Mouse (Mus musculus): ENCODE results near the gene Echs1.

The Echs1 gene

DNA sequence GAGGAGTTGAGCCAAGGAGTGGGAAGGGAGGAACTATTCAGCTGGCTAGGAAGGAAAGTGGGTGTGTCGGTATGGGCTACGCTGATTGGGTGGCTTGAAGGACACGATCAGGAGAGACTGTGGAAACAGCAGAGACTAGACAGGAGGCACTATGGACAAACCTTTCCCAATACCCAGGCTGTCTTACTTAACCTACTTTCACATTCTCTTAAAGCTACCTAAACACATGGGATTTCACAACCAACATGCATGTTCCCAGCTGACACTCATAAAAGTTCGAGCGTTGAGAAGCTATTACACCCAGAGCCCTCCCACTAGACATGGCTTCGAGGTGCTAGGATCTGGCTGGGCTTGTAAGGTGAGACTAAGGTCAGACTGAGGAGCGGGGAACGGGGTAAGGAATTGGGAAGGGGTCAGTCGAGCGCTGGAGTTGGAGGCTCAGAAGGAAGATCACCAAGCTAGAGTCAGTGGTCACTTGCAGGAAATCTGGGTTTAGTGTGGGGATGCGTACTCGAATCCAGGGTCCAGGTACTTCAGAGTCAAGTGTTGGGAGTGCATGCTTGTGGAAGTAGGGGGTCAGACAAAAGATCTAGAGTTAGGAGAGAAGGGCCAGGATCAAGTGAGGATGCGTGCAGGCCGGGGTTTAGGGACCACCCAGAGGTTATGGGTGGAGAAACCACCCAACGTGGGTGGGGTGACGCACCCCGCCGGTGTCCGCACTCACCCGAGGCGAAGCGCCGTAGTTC lies 520 bp downstream of the Echs1 start, which contains the start of gene Paox:
Paox (plus strand) TSS at position 217 of the 746 bp plus-strand sequence.
- no peak for DNase-seq

DNA sequence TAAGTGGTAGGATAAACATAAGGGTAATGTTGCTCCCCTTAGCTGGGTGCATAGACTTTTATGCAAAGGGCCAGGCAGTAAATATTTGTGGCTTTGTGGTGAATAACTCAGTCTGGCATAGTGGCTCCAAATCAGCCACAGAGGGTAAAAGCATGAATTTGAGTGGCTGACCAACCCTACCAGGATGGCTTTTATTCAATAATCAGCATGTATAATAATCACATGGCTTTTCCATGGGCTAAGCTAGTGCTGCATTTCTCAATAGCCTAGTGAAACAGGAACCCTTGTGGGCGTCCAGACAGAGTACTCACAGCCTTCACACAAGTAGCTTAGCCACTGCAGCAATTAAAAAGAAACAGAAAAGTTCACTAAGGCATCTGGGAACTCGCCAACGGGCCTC lies 4.3 kb downstream of the Echs1 start:
- no peak for DNase-seq

DNA sequence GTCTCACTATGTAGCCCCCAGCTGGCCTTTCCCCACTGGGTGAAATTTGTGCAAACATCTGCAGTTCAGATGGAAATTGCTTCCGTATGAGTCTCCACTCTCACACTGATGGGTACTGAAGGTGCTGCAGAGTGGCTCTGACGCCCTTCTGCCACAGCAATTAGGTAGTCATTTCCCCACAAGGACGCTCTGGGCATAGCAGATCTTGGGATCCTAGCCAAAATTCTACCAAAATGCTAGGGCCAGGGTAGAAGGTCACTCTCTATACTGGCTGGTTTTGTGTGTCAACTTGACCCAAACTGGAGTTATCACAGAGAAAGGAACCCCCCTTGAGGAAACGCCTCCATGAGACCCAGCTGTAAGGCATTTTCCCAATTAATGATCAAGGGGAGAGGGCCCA lies 12.3 kb downstream of the Echs1 start:
- DNase-seq, result no peak

DNA sequence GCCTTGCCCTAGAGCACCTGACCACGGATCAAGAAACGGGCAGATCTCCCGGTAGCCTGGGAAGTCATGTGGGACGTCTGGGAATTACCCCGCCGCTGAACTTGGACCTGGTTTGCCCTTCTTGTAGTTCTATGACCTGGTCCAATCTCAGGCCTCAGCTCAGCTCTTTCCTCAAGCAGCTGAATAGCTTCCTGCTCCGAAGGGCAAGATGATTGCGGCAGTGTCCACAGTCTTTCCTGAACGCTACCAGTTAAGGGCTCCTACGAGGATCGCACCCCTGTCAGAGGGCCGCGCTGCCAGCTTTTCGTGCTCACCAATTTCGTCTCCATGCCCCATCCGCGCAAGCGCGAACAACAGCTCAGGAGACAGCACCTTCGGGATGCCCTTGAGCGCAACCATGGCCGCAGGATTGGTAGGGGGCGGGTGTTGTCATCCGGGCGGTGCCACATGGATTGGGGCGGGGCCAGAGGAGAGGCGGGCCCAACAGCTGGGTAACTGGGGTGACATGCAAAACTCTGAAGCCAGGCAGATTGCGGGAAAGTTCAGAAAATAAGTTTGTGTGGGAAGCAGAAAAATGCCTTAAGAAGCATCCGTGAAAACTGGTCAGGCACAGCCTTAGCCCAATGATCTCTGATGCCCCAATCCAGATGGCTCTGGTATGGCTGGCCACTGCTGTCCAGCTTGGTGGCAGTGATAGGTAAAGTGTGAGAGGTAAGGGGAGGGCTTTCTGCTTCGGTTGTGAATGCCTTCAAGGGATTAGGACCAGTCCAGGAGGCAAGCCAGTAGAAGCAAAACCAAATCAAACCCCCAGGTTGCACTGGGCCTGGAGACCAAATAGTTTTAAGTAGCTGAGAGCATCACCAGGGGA lies 14.0 kb downstream of the Echs1 start, which contains the start of gene Fuom:
Fuom (minus strand) TSS at position 449 of the 868 bp plus-strand sequence.
- peak; percentile 67 to 78 for DNase-seq

DNA sequence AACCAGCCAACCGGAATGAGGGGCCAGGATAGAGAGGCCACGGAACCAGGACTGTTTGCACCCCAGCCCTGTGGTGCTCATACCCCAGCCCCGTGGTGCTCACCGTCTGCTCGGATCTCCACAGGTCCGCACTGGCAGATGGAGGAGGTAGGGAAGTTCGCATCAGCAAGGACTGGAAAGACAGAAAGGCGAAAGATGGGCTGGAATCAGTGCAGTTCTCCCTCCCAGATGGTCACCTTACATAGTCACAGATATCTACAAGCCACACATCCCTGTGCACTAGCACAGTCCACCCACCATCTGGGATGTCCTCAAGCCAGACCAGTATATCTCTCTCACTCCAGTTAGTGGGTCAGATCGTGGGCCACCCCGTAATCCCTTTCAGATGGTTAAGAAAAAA lies 14.8 kb downstream of the Echs1 start:
- DNase-seq, result no peak

DNA sequence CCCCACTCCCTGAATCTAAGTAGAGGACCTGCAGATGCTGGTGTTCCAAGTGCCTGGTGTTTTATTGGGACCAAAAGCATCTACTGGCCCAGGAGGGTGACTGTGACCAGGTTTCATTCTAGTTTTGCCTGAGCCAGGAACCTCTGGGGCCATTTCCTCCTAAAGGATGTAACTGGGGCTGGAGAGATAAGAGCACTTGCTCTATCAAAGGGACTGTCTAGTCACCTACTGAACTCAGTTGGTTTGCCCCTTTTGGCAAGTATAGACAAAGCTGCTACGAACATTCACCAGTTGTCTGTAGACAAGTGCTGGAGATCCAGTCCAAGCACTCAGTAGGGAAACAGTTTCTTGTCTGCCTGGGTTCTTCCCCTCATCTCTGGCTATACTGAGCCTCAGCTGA lies 17.8 kb downstream of the Echs1 start:
- DNase-seq, result no peak

DNA sequence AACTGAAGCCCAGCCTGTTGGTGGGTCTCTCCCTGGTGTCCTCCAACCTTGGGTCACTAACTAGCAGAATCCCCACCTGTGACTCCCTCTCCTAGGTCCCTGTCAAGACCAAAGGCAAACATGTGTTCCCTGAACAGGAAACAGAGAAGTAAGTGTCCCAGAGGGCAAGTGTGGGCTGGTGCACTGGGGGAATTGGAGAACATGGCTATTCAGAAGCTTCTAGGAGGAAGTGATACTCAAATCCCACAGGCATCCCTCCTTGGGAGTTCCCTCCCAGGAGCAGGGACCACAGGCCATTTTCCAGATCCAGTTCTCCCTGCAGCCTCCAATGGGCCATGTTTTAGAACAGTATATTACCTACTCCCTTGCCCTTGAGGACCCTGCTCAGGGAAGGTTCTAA lies 20.2 kb downstream of the Echs1 start:
- DNase-seq, result no peak

DNA sequence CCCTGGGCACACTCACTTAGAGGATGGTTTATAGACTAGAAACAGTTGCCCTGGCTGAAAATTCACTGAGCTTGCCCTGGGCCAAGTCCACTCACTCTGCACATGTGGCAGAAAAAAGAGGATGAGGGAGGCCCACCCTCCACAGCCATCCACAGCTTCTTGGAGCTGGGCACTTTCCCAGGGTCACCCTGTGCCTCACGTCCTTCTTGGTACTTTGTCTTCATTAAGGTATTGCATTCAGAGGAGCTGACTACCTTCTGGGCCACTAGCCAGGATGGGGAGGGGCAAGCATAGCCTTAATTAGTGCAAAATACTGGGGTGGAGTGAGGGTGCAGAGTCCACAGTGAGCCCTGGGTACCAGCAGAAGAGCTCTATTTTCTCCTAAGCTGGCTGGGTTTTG lies 20.7 kb downstream of the Echs1 start:
- no peak for DNase-seq

DNA sequence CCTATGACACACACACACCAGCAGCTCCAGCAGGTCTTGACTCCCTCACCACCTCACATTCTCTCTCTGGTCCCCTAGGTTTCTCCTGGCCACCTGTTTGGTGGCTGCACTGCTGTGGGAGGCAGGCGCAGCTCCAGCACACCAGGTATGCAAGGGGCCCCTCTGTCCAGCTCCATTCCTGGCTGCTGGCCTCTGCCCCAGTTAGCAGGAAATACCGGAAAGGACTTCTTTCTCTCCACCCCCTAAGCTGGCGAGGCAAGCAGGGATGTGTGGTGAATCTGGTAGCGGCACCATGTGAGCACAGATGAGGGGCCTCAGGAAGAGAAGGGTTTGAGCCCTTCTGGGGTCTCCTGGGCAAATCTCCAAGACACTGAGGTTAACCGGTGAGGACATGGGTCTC lies 21.3 kb downstream of the Echs1 start:
- no peak for DNase-seq

DNA sequence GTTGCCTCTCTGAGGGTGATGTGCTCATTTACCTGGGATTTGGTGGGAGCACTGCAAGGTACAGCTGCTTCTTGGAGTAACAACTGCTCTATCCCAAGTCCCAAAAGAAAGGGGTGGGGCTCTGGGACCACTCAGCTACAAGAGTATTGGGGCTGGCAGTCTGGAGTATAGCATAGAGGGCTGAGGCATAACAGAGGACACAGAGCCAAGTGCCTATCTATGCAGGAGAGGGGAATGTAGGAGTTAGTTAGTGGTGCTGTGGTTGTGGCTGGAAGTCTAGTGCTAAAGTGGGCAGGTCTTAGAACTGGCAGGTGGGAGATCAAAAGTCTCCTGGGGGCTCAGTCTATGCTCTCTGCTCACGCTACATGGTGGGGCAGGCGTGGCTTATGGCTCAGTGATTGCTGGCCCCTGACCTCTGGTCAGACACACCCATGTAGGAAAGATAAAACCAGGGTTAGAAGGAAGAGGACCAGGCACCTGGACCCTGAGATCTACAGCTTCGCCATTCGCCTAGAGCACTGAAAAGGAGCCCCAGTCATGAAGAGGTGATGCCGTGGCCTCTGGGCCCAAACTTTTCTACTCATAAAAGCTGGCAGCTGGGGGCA lies 23.2 kb downstream of the Echs1 start, which contains the start of gene Prap1:
Prap1 (plus strand) TSS at position 472 of the 605 bp plus-strand sequence.
- DNase-seq, result no peak

DNA sequence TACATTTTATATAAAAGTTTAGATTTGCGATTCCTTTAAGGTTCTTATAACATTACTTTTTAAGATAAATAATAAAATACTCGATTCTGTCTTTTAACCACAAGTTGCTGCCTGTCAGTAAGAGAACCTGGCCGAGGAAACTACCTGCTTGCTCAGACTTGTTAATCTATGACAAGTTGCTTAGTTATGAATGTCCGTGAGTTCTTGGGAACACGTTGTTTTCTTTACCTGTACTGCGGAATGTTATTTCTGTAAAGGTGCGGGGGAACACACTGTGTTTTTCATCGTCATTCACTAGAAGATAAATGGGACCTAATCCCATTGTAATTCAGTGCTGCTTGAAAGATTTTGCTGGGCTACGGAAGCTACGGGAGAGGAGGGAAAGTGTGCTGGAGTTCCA lies 25.7 kb downstream of the Echs1 start:
- no peak for DNase-seq

DNA sequence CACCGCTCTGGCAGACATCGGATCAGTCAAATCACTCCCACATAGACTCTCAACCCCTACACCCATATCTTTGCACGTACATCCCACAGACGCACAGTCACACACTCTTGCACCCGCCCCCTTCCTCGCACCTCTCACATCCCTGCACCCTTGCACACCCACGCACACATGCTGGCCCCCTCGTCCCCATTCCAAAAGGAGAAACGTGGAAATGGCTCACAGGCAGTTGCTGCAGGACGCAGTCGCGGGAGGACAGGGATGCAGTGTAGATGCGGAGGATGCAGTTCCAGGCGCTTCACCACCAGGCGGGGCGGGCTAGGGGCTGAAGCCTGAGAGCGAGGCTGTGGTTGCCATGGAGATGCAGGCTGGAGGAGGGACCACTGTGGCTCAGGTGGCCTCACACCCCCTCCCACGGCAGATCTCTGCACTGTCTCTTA lies 34.0 kb downstream of the Echs1 start, which contains the start of gene Caly:
Caly (minus strand) TSS at position 307 of the 437 bp plus-strand sequence.
- no peak for DNase-seq

DNA sequence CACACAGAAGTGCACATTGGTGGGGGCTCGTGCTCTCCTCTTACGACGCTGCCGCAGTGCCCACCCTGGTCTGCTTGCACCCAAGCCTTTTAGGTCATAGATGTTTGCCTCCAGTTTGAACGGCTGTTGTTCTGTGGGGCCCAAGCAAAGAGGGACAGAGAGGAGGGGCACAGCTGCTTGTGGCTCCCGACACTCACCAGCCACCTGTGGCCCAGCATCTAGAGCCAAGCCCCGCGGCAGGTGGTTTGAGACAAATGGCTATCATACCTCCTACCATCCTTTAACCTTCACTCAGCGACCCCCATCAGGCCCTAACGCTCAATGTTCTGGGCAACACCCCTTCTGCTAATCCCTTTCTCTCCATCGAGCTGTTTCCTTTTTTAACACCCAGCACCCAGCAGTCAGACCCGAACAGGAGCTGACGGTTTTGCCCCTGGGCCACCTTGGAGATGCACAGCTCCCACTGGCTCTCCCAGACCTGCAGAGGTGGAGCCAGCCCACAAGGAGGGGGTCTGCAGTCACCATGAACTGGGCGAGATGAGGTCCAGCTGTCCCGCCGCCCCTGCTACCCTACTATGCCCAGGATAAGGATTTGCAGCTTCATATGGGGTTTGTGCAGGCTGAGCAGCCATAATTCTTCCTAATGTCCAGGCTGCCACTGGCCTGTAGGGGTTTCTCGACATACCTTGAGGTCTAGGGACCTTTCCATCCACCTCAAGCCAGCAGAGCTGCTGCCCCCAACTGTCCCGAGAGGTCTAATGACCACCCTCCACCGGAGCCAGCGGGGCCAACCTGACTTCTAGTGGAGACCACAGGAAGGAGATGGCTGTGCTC lies 34.7 kb downstream of the Echs1 start:
- DNase-seq, result no peak

DNA sequence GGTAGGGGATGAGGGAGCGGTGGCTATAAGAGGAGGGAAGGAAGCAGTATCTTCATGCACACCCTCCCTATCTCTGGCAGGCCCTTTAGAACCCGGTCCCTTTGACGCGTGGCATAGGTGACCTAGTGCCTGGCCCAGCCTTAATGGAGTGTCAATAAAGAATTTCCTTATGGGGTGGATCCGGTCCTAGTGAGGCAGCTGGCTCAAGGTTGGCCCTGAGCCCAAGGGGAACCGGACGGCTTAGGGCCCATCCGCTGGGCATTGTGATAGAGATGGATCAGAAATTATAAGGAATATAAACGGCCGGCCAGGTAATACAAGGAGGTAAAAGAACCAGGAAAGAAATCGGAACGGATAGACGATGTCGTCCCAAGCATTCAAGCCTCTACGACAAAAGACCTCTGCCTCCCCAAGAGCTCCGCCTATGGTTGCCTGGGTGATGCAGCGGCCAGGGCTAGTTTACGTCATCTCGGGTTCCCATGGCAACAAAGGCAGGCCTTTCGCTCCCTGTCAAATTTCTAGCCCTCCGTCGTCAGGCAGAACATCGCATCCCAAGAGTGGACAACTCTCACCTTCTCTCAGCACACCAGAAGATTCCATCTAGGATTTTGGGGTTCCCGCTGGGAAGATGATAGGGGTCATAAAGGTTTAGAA lies 35.6 kb downstream of the Echs1 start:
- DNase-seq, result no peak

DNA sequence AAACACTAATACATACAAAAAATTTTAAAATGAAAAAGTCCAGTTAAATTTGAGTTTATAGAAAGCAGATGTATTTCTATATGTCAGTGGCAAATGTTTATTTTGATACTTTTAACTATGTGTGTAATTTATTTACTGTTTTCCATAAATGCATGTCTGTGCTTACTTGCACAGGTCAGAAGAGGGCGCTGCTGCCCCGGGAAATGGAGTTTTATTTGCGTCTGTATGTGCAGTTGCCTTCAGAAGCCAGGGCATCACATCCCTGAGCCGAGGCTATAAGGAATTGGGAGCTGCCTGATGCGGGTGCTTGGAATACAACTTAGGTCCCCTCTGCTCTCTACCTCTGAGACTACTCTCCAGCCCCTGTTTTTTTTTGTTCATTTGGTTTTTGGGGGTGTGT lies 37.6 kb downstream of the Echs1 start:
- peak; percentile 27 to 58 for DNase-seq

DNA sequence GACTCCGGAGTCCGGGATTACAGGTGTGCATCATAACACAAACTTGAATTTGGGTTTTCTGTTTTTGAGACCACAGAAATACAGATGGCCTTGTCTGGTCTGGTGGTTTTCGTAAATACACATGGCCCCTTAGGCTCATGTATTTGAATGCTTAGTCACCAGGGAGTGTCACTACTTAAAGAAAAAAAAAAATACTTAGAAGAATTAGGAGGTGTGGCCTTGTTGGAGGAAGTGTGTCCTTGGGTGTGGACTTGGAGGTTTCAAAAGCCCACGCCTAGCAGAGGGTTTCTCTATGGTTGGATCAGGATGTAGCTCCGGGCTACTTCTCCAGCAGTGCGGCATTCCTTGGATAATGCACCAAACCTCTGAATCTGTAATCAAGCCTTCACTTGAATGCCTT lies 38.6 kb downstream of the Echs1 start:
- no peak for DNase-seq

DNA sequence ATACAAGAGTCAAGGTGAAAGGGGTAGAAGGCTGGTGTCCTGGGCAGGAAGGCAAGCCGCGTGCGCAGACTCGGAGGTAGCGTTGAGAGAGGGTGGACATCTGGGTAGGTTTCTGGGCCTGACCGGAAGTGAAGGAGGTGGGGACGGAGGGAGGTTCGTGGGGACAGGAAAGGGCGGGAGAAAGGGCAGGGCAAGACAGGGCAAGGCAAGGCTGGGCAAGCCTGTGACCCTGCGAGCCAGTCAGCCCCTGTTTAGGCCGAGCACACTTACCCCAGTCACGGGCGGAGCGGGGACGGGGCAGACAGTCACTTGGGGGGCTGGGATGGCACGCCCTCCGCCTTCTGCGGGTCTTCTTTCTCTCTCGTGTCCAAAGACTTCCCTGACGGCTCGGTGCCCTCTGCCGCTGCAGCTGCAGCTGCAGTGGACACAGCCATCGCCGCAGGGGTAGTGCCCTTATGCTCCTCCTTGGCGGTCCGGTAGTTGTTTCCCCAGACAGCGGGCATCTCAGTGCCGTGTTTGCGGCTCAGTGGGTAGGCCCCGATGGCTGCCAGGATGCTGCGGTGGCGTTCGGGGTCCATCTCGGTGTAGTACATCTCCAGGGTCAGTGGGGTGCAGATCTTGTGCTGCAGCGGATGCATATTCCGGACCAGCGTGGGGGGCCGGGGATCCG lies 46.1 kb downstream of the Echs1 start:
- no peak for DNase-seq

DNA sequence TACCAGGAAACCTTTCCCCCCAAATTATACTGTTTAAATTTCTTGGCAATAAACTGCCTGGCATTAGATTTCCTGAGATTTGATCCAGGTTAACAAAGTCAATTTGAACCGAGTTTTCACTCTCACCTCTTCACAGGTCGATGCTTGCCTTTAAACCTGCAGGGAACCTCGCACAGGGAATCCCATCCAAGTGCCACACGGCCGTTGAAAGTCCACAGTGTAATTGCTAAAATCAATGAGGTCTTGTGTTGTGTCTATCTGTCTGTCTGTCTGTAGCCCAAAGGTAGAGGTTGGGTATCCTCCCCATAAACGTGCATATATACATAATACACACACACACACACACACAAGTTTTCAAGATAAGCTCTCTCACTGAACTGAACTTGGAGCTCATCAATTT lies 48.9 kb downstream of the Echs1 start:
- no peak for DNase-seq

DNA sequence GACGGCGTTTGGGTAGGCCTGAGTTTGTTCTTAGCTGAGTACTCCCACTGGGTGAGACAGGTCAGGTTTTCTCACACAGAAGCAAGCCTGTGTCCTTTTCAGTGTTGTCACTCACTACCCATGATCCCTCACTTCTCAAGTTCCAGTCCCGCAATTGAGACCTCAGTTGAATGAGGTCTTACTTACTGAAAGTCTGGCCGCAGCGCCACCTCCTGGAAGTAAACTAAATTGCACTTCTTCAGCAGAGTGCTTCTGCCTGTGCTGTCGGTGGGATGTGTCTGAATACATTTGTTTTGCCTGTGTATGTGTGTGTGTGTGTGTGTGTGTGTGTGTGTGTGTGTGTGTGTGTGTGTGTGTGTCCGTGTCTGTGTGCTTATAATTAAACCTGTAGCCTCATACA lies 53.2 kb downstream of the Echs1 start:
- DNase-seq, result peak; percentile 19 to 67

DNA sequence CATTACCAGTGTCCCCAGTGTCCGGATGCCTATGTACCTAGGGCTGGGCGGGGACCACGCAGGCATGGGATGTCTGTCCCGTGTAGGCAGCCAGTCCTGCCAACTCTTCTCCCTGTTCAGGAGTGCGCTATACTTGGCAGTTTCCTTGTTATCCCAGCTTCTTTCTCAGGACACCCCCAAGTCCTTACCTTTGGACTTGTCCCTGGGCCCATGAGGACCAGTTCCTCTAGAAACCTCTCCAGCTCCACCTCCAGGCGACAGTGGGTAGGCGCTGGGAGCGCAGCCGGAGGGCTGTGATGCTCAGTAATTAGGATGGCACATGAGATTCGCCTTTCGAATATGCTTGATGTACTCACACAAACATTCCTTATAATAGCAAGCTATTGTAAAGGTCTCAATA lies 54.0 kb downstream of the Echs1 start:
- peak in 1 of 2 experiments; percentile 16 for DNase-seq

DNA sequence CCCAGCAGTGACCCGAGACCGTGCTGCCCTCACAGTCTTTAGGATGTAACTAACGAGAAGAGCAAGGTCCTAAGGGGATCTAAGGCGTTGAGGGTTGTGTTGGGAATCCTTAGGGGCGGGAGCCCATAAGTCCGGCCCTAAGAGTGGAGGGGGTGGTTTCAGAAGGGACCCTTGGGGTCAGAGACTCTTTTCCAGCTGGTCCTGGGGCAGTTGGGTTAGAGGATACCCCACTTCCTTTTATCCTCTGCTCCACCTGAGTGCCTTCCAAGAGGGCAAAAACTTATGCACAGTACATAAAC lies 54.5 kb downstream of the Echs1 start:
- DNase-seq, result no peak

Data from spleen, adult 18-20 months (tissue).